Mouse (Mus musculus): ENCODE data around the gene AY358078. TPM values are rescaled to one million over a fixed set of nuclear protein-coding genes. Genes with fewer than 3 reads are reported as not detected.
A peak's percentile ranks its signal among the peaks of the same experiment; 100 is the strongest.
"Not testable (repeated sequence)": the region's sequence is repeated elsewhere in the genome, so short reads cannot be mapped to it uniquely, and the experiment has no call there.

AY358078 gene
- polyA plus RNA-seq, 1 experiment: not detected

DNA sequence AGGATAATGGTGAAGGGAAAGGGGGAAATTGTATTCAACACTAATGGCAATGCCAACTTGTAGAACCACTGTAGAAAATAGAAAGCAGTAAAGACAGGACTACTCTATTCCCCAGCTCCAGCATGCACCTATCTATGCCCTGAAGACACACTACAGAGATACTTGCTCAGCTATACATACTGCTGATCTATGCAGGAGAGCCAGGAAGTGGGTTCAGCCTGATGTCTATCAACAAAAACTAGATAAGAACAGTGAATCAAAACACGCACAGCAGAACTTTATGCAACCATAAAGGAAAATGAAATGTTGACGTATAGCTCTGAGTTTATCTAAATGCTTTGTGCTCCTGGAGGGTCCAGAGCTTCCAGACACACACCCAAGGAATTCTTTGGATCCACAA, 42.9 kb downstream of the AY358078 start:
- Histone ChIP-seq H3K36me3 (ENCODE audit: control insufficient read depth, insufficient read depth, low read length) (no peaks in the 10 kb centered on the region), H3K27ac (ENCODE audit: insufficient read depth, low read depth, low read length) (no peak overlapping the region), H3K27me3 (replicated peaks; ENCODE audit: control insufficient read depth, insufficient read depth, low read length) (no peaks in the 10 kb centered on the region), H3K4me1 (ENCODE audit: control insufficient read depth, insufficient read depth, low read length) (no peaks in the 10 kb centered on the region), H3K4me3 (ENCODE audit: insufficient read depth, low read depth, low read length) (no peak overlapping the region)
- no peak for DNase-seq
- WGBS: 78% methylated on average over 2 of the region's 2 CpGs
- TF ChIP-seq POLR2A (IDR thresholded peaks at IDR 0.05; ENCODE audit: low read depth, low read length) (no peak), CTCF (conservative IDR thresholded peaks at IDR 0.05; ENCODE audit: insufficient read depth, insufficient read length, low read depth, low read length) (no peak)

DNA sequence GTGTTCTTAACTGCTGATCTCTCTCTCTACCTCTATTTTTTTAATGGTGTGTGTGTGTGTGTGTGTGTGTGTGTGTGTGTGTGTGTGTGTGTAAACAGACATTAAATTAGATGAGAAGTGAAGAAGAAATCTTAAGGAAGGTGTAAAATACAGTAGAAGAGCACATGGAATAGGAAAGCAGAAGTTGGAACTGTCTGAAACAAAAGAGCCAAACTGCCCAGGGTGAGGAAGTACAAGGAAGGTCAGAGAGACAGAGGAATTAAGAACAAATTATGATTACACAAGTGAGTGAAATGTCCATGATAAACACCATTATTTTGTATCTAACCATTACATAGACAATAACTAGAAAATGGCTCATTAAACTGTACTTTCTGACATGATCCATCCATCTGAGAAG, 44.0 kb downstream of the AY358078 start:
- no peak overlapping the region for H3K27ac ChIP-seq (ENCODE audit: insufficient read depth, low read depth, low read length)
- TF ChIP-seq POLR2A (IDR thresholded peaks at IDR 0.05; ENCODE audit: low read depth, low read length) (no peak), CTCF (conservative IDR thresholded peaks at IDR 0.05; ENCODE audit: insufficient read depth, insufficient read length, low read depth, low read length) (no peak)
- DNase-seq: no peak
- H3K4me3 ChIP-seq (ENCODE audit: insufficient read depth, low read depth, low read length): no peak overlapping the region
- H3K36me3 ChIP-seq (ENCODE audit: control insufficient read depth, insufficient read depth, low read length): no peaks in the 10 kb centered on the region
- no peaks in the 10 kb centered on the region for H3K27me3 ChIP-seq (replicated peaks; ENCODE audit: control insufficient read depth, insufficient read depth, low read length)
- no peaks in the 10 kb centered on the region for H3K4me1 ChIP-seq (ENCODE audit: control insufficient read depth, insufficient read depth, low read length)

DNA sequence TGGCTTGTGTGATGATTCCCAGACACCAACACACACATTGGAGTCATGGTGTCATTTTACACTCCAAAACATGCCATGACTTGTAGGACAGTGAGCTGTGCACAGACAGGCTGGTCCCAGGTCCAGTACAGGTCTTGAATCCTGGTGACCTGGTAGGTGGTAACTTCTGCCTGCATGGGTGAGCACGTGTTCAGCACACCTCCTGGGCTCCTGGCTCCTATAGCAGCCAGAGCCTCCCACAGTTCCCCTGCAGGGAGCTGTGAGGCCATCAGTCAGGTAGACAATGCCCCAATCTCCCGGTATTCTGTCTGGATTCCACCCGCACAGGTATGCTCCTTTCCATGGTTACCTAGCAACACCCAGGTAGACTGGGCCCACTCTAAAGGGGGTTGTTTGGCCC, 46.7 kb downstream of the AY358078 start:
- DNase-seq: no peak
- Histone ChIP-seq H3K4me1 (ENCODE audit: control insufficient read depth, insufficient read depth, low read length) (no peaks in the 10 kb centered on the region), H3K36me3 (ENCODE audit: control insufficient read depth, insufficient read depth, low read length) (no peaks in the 10 kb centered on the region), H3K27ac (ENCODE audit: insufficient read depth, low read depth, low read length) (no peak overlapping the region), H3K27me3 (replicated peaks; ENCODE audit: control insufficient read depth, insufficient read depth, low read length) (no peaks in the 10 kb centered on the region), H3K4me3 (ENCODE audit: insufficient read depth, low read depth, low read length) (no peak overlapping the region)
- TF ChIP-seq CTCF (conservative IDR thresholded peaks at IDR 0.05; ENCODE audit: insufficient read depth, insufficient read length, low read depth, low read length) (no peak), POLR2A (IDR thresholded peaks at IDR 0.05; ENCODE audit: low read depth, low read length) (no peak)
- whole genome bisulfite sequencing: 59% methylated on average over 3 of the region's 3 CpGs

- H3K27me3 ChIP-seq (replicated peaks; ENCODE audit: control insufficient read depth, insufficient read depth, low read length); H3K4me3 ChIP-seq (ENCODE audit: insufficient read depth, low read depth, low read length); H3K4me1 ChIP-seq (ENCODE audit: control insufficient read depth, insufficient read depth, low read length); H3K27ac ChIP-seq (ENCODE audit: insufficient read depth, low read depth, low read length); H3K36me3 ChIP-seq (ENCODE audit: control insufficient read depth, insufficient read depth, low read length); DNase-seq: not testable (repeated sequence)
- 50% methylated on average over 3 of the region's 3 CpGs for WGBS
Measured at GRCm38 (mm10) chr14:51851006-51851405, 51.2 kb downstream of the AY358078 start.

DNA sequence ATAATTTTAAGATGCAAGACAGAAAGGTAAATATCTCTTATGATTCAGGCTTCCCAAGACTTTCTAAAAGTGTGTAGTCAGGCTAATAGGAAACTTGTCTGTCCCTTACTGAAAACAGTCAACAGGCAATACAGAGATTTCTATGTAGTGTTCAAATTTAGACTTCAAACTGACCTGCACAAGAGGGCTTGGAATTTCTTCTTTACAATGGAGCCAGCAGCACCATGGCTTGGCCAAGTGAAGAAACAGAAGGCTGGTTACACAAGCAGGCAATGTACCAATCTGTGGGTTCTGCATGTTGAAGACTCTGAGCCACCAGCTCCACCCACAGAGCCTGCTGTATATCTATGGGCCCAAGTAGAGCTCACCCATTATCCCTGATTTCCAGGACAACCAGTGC, 53.6 kb downstream of the AY358078 start, which contains the start of gene Ear6:
Gene Ear6 (plus strand): TSS at position 301 of the 400 bp plus-strand sequence.
- Histone ChIP-seq H3K36me3 (ENCODE audit: control insufficient read depth, insufficient read depth, low read length) (no peaks in the 10 kb centered on the region), H3K4me3 (ENCODE audit: insufficient read depth, low read depth, low read length) (no peak within 1 kb of the TSS), H3K4me1 (ENCODE audit: control insufficient read depth, insufficient read depth, low read length) (no peaks in the 10 kb centered on the region), H3K27me3 (replicated peaks; ENCODE audit: control insufficient read depth, insufficient read depth, low read length) (no peaks in the 10 kb centered on the region), H3K27ac (ENCODE audit: insufficient read depth, low read depth, low read length) (no peak within 1 kb of the TSS)
- TF ChIP-seq POLR2A (IDR thresholded peaks at IDR 0.05; ENCODE audit: low read depth, low read length) (no peak), CTCF (conservative IDR thresholded peaks at IDR 0.05; ENCODE audit: insufficient read depth, insufficient read length, low read depth, low read length) (no peak)
- no peak for DNase-seq

DNA sequence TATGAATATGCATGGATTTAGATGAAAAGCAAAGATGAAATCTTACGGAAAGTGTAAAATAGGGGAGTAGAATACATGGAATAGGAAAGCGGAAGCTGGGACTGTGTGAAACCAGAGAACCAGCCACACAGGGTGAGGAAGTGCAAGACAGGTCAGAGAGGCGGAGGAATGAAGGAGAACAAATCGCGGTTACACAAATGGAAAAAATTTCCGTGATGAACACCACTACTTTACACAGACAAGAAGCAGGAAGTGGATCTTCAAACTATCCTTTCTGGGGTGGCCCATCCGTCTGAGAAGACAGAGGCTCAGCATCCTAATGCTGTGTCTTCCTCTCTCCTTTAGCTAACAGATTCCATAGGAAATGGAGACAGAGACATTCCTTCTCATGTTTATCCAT, 55.4 kb downstream of the AY358078 start:
- WGBS: 70% methylated on average over 7 of the region's 7 CpGs
- H3K36me3 ChIP-seq (ENCODE audit: control insufficient read depth, insufficient read depth, low read length); H3K4me3 ChIP-seq (ENCODE audit: insufficient read depth, low read depth, low read length); DNase-seq; H3K27ac ChIP-seq (ENCODE audit: insufficient read depth, low read depth, low read length); H3K27me3 ChIP-seq (replicated peaks; ENCODE audit: control insufficient read depth, insufficient read depth, low read length); H3K4me1 ChIP-seq (ENCODE audit: control insufficient read depth, insufficient read depth, low read length): not testable (repeated sequence)

DNA sequence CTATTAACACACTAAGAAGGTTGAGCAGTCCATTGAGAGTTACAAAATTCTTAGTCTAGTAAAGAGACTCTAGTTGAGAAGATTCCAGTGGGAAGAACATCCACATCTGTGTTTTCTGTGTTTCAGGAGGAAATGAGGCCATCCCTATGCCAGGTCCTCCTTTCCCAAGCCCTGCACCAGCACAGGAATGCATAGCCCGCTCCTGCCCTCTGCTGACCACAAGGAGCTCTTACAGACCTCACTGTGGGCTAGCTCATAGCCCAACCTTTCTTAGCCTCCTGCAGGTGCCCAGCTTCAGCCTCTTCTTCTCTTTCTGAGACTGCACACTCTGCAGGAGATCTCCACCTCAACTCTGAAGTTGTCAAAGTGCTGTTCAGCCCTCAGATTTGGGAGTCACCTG, 63.8 kb downstream of the AY358078 start:
- TF ChIP-seq CTCF (conservative IDR thresholded peaks at IDR 0.05; ENCODE audit: insufficient read depth, insufficient read length, low read depth, low read length): peak; percentile 43
- not testable (repeated sequence) for H3K27ac ChIP-seq (ENCODE audit: insufficient read depth, low read depth, low read length); H3K4me1 ChIP-seq (ENCODE audit: control insufficient read depth, insufficient read depth, low read length); H3K4me3 ChIP-seq (ENCODE audit: insufficient read depth, low read depth, low read length); DNase-seq; H3K36me3 ChIP-seq (ENCODE audit: control insufficient read depth, insufficient read depth, low read length); H3K27me3 ChIP-seq (replicated peaks; ENCODE audit: control insufficient read depth, insufficient read depth, low read length)
- 22% methylated on average over 1 of the region's 1 CpGs for WGBS

- no peak overlapping the region for H3K4me3 ChIP-seq (ENCODE audit: insufficient read depth, low read depth, low read length)
- H3K36me3 ChIP-seq (ENCODE audit: control insufficient read depth, insufficient read depth, low read length): no peaks in the 10 kb centered on the region
- no peaks in the 10 kb centered on the region for H3K27me3 ChIP-seq (replicated peaks; ENCODE audit: control insufficient read depth, insufficient read depth, low read length)
- DNase-seq: no peak
- TF ChIP-seq CTCF (conservative IDR thresholded peaks at IDR 0.05; ENCODE audit: insufficient read depth, insufficient read length, low read depth, low read length) (no peak), POLR2A (IDR thresholded peaks at IDR 0.05; ENCODE audit: low read depth, low read length) (no peak)
- H3K4me1 ChIP-seq (ENCODE audit: control insufficient read depth, insufficient read depth, low read length): no peaks in the 10 kb centered on the region
- H3K27ac ChIP-seq (ENCODE audit: insufficient read depth, low read depth, low read length): no peak overlapping the region
- 77% methylated on average over 2 of the region's 2 CpGs for WGBS
Measured at GRCm38 (mm10) chr14:51870756-51871155, 70.9 kb downstream of the AY358078 start.
